Mouse (Mus musculus) NIH3T3 (cell line): ENCODE measurements around the gene Gpx4.

Experiments
- DNase-seq: peaks from one replicate; pipeline ENCODE4 v3.0.0-alpha.2; 2012; ENCODE audit warnings: low read depth

The Gpx4 gene

DNA sequence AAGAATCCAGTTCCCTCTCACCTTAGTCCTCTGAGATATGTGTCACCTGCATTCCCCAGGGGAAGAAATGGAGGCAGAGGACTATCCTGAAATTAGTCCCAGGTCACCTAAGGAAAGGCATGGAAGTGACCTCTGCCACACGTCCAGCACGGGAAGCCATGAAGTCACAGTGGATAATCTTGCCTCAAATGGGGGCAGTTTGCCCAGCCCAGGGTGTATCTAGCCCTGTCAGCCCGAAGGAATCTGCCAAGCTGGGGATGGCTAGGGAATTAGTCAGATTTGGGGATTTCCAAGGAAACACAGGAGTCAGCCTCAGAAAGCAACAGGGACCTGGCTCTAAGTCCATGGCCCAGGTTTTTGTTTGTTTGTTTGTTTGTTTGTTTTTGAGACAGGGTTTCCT, 57.2 kb downstream of the Gpx4 start:
- peak; percentile 95 for DNase-seq

DNA sequence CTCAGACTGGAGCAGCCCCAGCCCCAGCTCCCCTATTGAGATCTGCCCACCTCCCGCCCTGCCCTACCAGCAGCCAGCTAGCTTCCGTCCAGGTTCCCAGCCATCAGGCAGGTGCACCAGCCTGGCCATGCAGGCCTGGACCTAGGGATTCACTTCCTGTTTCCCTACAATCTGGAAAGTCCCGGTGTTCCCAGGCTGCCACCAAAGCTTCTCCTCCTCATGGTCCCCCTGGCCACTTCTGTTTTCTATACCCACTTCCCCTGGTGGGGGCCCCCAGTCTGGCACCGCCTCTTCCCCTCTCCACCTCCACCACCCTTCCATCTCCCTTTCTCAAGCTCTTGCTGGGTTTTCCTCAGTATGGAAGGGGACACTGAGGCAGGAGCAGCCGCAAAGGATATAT, 58.5 kb downstream of the Gpx4 start, which contains the start of gene Sbno2:
Sbno2 (minus strand) TSS at position 112 of the 400 bp plus-strand sequence.
- no peak for DNase-seq

- DNase-seq: no peak
Observed at GRCm38 (mm10) chr10:80105926-80106325, 59.0 kb downstream of the Gpx4 start.
